In genomic region chr5:137068711-137069110, GRCm38 (mm10) we compare ENCODE assay signal across 31 mouse cellular contexts. TPM values are rescaled to one million over a fixed set of nuclear protein-coding genes. Genes with fewer than 3 reads are reported as not detected.
DNase-seq lines count a peak whose midpoint lies in the region; ATAC-seq lines count a peak whose summit lies in the region.
"Had no signal": no experiment of that assay in that cellular context is flagged by ENCODE, and none has a peak within 500 bp of the region (broad histone marks: within the 10 kb centered on the region; RNA-seq: fewer than 3 reads in every experiment).

No protein-coding gene starts in this region.

- intact Hi-C loops in heart, postnatal 25 days (cut with DNase I) = no loop called here

- 0 out of 2 replicates have a peak, but pooled peaks cover 8% of the 10 kb centered on the region for H3K4me1 ChIP-seq in hindbrain, embryonic 12.5 days

- no peak overlapping the region for H3K4me3 ChIP-seq in hindbrain, embryonic 12.5 days
- H3K4me3 ChIP-seq: embryonic facial prominence, embryonic 10.5 days; embryonic facial prominence, embryonic 15.5 days; forebrain, embryonic 13.5 days; heart, embryonic 13.5 days; hindbrain, embryonic 10.5 days; intestine, embryonic 15.5 days; layer of hippocampus, adult 2 months; liver, embryonic 12.5 days had no signal

- no peaks in the 10 kb centered on the region for H3K27me3 ChIP-seq in hindbrain, embryonic 12.5 days
- H3K27me3 ChIP-seq: embryonic facial prominence, embryonic 15.5 days; forebrain, embryonic 13.5 days; heart, embryonic 13.5 days had no signal

- H3K4me2 ChIP-seq in hindbrain, embryonic 12.5 days (replicated peaks) = no peak overlapping the region
- H3K4me2 ChIP-seq: embryonic facial prominence, embryonic 15.5 days; forebrain, embryonic 13.5 days; heart, embryonic 13.5 days; intestine, embryonic 15.5 days; liver, embryonic 12.5 days; midbrain, embryonic 11.5 days had no signal

- 72% methylated on average over 4 of the region's 4 CpGs for WGBS in hindbrain, embryonic 12.5 days

- no peaks in the 10 kb centered on the region for H3K36me3 ChIP-seq in hindbrain, embryonic 12.5 days
- H3K36me3 ChIP-seq: embryonic facial prominence, embryonic 10.5 days; embryonic facial prominence, embryonic 15.5 days; hindbrain, embryonic 10.5 days; intestine, embryonic 15.5 days; liver, embryonic 12.5 days had no signal

- no peaks in the 10 kb centered on the region for H3K9me3 ChIP-seq in hindbrain, embryonic 12.5 days (replicated peaks)
- H3K9me3 ChIP-seq: embryonic facial prominence, embryonic 10.5 days; embryonic facial prominence, embryonic 15.5 days; forebrain, embryonic 13.5 days; heart, embryonic 13.5 days; hindbrain, embryonic 10.5 days; intestine, embryonic 15.5 days; liver, embryonic 12.5 days had no signal

- no peak overlapping the region for H3K27ac ChIP-seq in hindbrain, embryonic 12.5 days
- H3K27ac ChIP-seq: embryonic facial prominence, embryonic 10.5 days; embryonic facial prominence, embryonic 15.5 days; forebrain, embryonic 13.5 days; heart, embryonic 13.5 days; hindbrain, embryonic 10.5 days; intestine, embryonic 15.5 days; layer of hippocampus, adult 2 months; liver, embryonic 12.5 days had no signal

- no peak overlapping the region for H3K9ac ChIP-seq in hindbrain, embryonic 12.5 days
- H3K9ac ChIP-seq: embryonic facial prominence, embryonic 15.5 days; forebrain, embryonic 13.5 days; heart, embryonic 13.5 days; intestine, embryonic 15.5 days; liver, embryonic 12.5 days; liver, postnatal 0 days had no signal

- DNase-seq in thymus, postnatal 0 days (ENCODE audit: low spot score) = peak; percentile 21
- DNase-seq in thymus, postnatal 10 days (ENCODE audit: low spot score in 2 of 2) = no peak
- peak; percentile 25 for DNase-seq in thymus, postnatal 25 days
- no peak for DNase-seq in heart, postnatal 25 days (ENCODE audit: low spot score)
- no peak for DNase-seq in adrenal gland, postnatal 4 days (ENCODE audit: low spot score in 2 of 2)
- DNase-seq: adrenal gland, postnatal 10 days; cerebellum, adult 11-12 months; cerebellum, adult 9-11 months; gastrocnemius, postnatal 10 days; heart, postnatal 10 days; kidney, adult 2 months; kidney, postnatal 36 days; left cerebral cortex, postnatal 4 days; liver, postnatal 0 days; lung, postnatal 36 days; right cerebral cortex, postnatal 14 days had no signal

- 0 out of 2 replicates have a peak, but pooled peaks have one; percentile 35 for ATAC-seq in common myeloid progenitor, adult 5-6 weeks (replicated peaks; ENCODE audit: low read depth, poor library complexity, severe bottlenecking)
- no peak for ATAC-seq in hindbrain, embryonic 12.5 days (ENCODE audit: low FRiP score)
- ATAC-seq: forebrain, embryonic 13.5 days; hindbrain, embryonic 16.5 days; intestine, embryonic 15.5 days; liver, embryonic 12.5 days; liver, postnatal 0 days had no signal

RNA-seq across cellular contexts. Expression of gene Serpine1, which starts 3.4 kb away (rescaled TPM):
- polyA plus RNA-seq in thymus, postnatal 0 days (2015; fragmentation: Nextera tagmentation; extraction: Ambion mirVana) = 0.05 and 0.12 TPM in 2 replicates
- not detected in 2 replicates for total RNA-seq in common myeloid progenitor, adult 5-6 weeks (2017)
- 10 to 100 TPM; 18.3 to 27.6 TPM for total RNA-seq in heart, postnatal 25 days (2021)
- polyA plus RNA-seq in hindbrain, embryonic 12.5 days (2016; fragmentation: Nextera tagmentation; extraction: Ambion mirVana) = 0.10 TPM in 1 of 2 replicates, not detected in the other
- 1 to 10 TPM; 1.7 to 2.2 TPM for total RNA-seq in adrenal gland, postnatal 4 days (2021)
- total RNA-seq: megakaryocyte, adult 5-6 weeks had no signal
- polyA plus RNA-seq: hindbrain, embryonic 10.5 days; midbrain, embryonic 11.5 days had no signal

RNA-seq across cellular contexts. Expression of gene Ap1s1, which starts 22.8 kb away (rescaled TPM):
- 135 and 145 TPM in 2 replicates for polyA plus RNA-seq in thymus, postnatal 0 days (2015; fragmentation: Nextera tagmentation; extraction: Ambion mirVana)
- total RNA-seq in common myeloid progenitor, adult 5-6 weeks (2017) = 63.6 and 70.1 TPM in 2 replicates
- total RNA-seq in heart, postnatal 25 days (2021) = 10 to 100 TPM; 34.4 to 43.0 TPM
- polyA plus RNA-seq in hindbrain, embryonic 12.5 days (2016; fragmentation: Nextera tagmentation; extraction: Ambion mirVana) = 183 and 186 TPM in 2 replicates
- total RNA-seq in adrenal gland, postnatal 4 days (2021) = 100 to 1,000 TPM; 121 to 124 TPM

RNA-seq across cellular contexts. Expression of gene Vgf, which starts 42.5 kb away (rescaled TPM):
- 0.18 and 0.24 TPM in 2 replicates for polyA plus RNA-seq in thymus, postnatal 0 days (2015; fragmentation: Nextera tagmentation; extraction: Ambion mirVana)
- not detected in 2 replicates for total RNA-seq in common myeloid progenitor, adult 5-6 weeks (2017)
- not detected for total RNA-seq in heart, postnatal 25 days (2021)
- 1.4 and 2.1 TPM in 2 replicates for polyA plus RNA-seq in hindbrain, embryonic 12.5 days (2016; fragmentation: Nextera tagmentation; extraction: Ambion mirVana)
- total RNA-seq in adrenal gland, postnatal 4 days (2021) = 10 to 100 TPM; 15.3 to 17.2 TPM
- total RNA-seq: heart, adult 8-10 months; heart, postnatal 10 days; megakaryocyte, adult 5-6 weeks had no signal
- polyA plus RNA-seq: gonadal fat pad, adult 2 months; liver, embryonic 12.5 days; liver, postnatal 0 days had no signal

RNA-seq across cellular contexts. Expression of gene Trim56, which starts 47.3 kb away (rescaled TPM):
- 13.0 and 18.0 TPM in 2 replicates for polyA plus RNA-seq in thymus, postnatal 0 days (2015; fragmentation: Nextera tagmentation; extraction: Ambion mirVana)
- total RNA-seq in common myeloid progenitor, adult 5-6 weeks (2017) = 27.7 and 34.3 TPM in 2 replicates
- total RNA-seq in heart, postnatal 25 days (2021) = 10 to 100 TPM; 18.0 to 22.0 TPM
- 4.2 and 5.7 TPM in 2 replicates for polyA plus RNA-seq in hindbrain, embryonic 12.5 days (2016; fragmentation: Nextera tagmentation; extraction: Ambion mirVana)
- 10 to 100 TPM; 36.2 to 46.0 TPM for total RNA-seq in adrenal gland, postnatal 4 days (2021)

Comparison
In these comparisons a context has a peak if more than half of its experiments do, and no peak if none do; other contexts are left out.
1. DNase-seq: peak in thymus, postnatal 0 days (single experiment) and thymus, postnatal 25 days (single experiment); none in thymus, postnatal 10 days (0 of 2), heart, postnatal 25 days (single experiment) and adrenal gland, postnatal 4 days (0 of 2).
2. RNA of gene Serpine1, which starts 3.4 kb away (total RNA-seq): 18.3 to 27.6 TPM in heart, postnatal 25 days; 1.7 to 2.2 TPM in adrenal gland, postnatal 4 days and not detected in common myeloid progenitor, adult 5-6 weeks; every median in the first group is over 4 times any median in the second.
3. RNA of gene Vgf, which starts 42.5 kb away (total RNA-seq): 15.3 to 17.2 TPM in adrenal gland, postnatal 4 days; not detected in common myeloid progenitor, adult 5-6 weeks and not detected in heart, postnatal 25 days; every median in the first group is over 10 times any median in the second.